Mouse (Mus musculus) neural tube, embryonic 14.5 days (tissue): ENCODE results near the gene Zmym4. TPM values are rescaled to one million over a fixed set of nuclear protein-coding genes. Genes with fewer than 3 reads are reported as not detected.
"Not testable (repeated sequence)": the region's sequence is repeated elsewhere in the genome, so short reads cannot be mapped to it uniquely, and the experiment has no call there.

Source experiments
- ATAC-seq: fragments of 200-750 bp; cut with Nextera tagmentation; 2 replicates; pipeline ENCODE4 v1.8.0; 2017; ENCODE audit warnings: low read depth, mild to moderate bottlenecking, moderate TSS enrichment, moderate library complexity
- H3K27ac ChIP-seq: fragments of 300-500 bp; sonication (generic); 2 replicates; pipeline ENCODE4 v1.5.1; 2014; ENCODE audit warnings: low read depth, mild to moderate bottlenecking, control low read depth, low read length, moderate library complexity, mixed read lengths
- H3K27me3 ChIP-seq: fragments of 300-500 bp; sonication (generic); 2 replicates; pipeline ENCODE4 v1.6.1; 2014; ENCODE audit warnings: low read length; ENCODE audit not compliant: control insufficient read depth, insufficient read depth
- H3K36me3 ChIP-seq: fragments of 300-500 bp; sonication (generic); 2 replicates; pipeline ENCODE4 v1.6.1; 2014; ENCODE audit warnings: low read length, mixed read lengths; ENCODE audit not compliant: control insufficient read depth, insufficient read depth
- H3K4me1 ChIP-seq: fragments of 300-500 bp; sonication (generic); 2 replicates; pipeline ENCODE4 v1.6.1; 2014; ENCODE audit warnings: low read length; ENCODE audit not compliant: control insufficient read depth, insufficient read depth
- H3K4me2 ChIP-seq: fragments of 300-500 bp; sonication (generic); 2 replicates; pipeline ENCODE4 v1.6.1; 2014; ENCODE audit warnings: mild to moderate bottlenecking, low read depth, low read length, control low read depth
- H3K4me3 ChIP-seq: fragments of 300-500 bp; sonication (generic); 2 replicates; pipeline ENCODE4 v1.5.1; 2014; ENCODE audit warnings: low read depth, low read length, control low read depth, mixed read lengths
- H3K9ac ChIP-seq: fragments of 300-500 bp; sonication (generic); replicated peaks from 2 replicates; pipeline ENCODE4 v1.6.1; 2014; ENCODE audit warnings: low read depth, mild to moderate bottlenecking, control low read depth, low read length, mixed read lengths
- H3K9me3 ChIP-seq: fragments of 300-500 bp; sonication (generic); 2 replicates; pipeline ENCODE4 v1.6.1; 2016; ENCODE audit warnings: low read length; ENCODE audit not compliant: control insufficient read depth
- WGBS: fragments of 180-500 bp; shearing (Covaris S2); extraction: QIAGEN DNeasy Blood & Tissue Kit; methylation state at CpG from one replicate; pipeline ENCODE4 v1.1.7; 2014; 5-methylcytosine and 5-hydroxymethylcytosine counted together
- polyA plus RNA-seq: library from polyadenylated mRNA; unstranded; fragments of >200 nt; fragmentation: Nextera tagmentation; extraction: Ambion mirVana; gene quantifications from 2 replicates; pipeline ENCODE4 v1.2.1, GENCODE M21; 2014

The Zmym4 gene
- polyA plus RNA-seq, 1 experiment from 2014 or later: 34.5 TPM

DNA sequence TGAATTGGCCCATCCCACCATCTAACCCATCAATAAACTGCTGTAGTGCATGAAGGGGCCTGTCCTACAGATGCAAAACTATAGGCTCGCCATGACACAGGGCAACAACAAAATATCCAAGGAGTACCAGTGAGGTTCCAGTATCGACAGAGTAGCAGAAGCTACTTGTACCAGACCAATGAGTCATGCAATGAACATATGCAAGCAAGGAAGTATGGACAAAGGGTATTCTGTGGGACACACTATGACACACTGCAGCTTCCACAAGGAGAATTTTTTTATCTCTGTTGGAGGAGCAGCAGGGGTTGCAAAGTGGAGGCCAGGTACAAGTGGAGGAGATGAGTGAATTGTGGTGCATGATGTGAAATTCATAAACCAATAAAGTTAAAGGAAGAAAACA is 9.7 kb downstream of the Zmym4 start:
- 88% methylated on average over 2 of the region's 2 CpGs for WGBS
- H3K4me3 ChIP-seq: no peak overlapping the region
- no peaks in the 10 kb centered on the region for H3K36me3 ChIP-seq
- H3K27me3 ChIP-seq: no peaks in the 10 kb centered on the region
- no peak overlapping the region for H3K27ac ChIP-seq
- ATAC-seq: no peak
- no peaks in the 10 kb centered on the region for H3K9me3 ChIP-seq
- H3K9ac ChIP-seq: no peak overlapping the region
- no peak overlapping the region for H3K4me2 ChIP-seq
- H3K4me1 ChIP-seq: 0 out of 2 replicates have a peak, but pooled peaks cover 3% of the 10 kb centered on the region

DNA sequence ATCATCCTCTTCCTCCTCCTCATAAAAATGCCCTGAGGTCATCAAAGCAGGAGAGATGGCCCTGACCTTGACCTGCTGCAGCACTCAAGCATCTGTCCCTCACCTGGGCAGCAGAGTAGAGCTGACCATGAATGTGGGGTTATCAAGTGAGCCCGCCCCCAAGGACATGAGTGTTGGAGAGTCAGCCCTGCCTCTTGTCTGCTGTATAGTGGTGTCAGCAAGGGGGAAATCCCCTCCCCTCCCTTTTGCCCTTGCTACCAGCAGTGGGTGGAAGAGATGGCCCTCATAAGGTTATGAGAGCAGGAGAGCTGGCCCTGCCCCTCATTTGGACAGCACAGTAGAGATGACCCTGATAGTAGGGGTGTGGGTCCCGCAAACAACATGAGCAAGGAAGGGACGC is 10.5 kb downstream of the Zmym4 start:
- 94% methylated on average over 3 of the region's 3 CpGs for WGBS
- Histone ChIP-seq H3K9me3 (no peaks in the 10 kb centered on the region), H3K27ac (no peak overlapping the region), H3K36me3 (no peaks in the 10 kb centered on the region), H3K4me1 (0 out of 2 replicates have a peak, but pooled peaks cover 3% of the 10 kb centered on the region), H3K27me3 (no peaks in the 10 kb centered on the region), H3K4me3 (no peak overlapping the region), H3K4me2 (no peak overlapping the region), H3K9ac (no peak overlapping the region)
- ATAC-seq: no peak

DNA sequence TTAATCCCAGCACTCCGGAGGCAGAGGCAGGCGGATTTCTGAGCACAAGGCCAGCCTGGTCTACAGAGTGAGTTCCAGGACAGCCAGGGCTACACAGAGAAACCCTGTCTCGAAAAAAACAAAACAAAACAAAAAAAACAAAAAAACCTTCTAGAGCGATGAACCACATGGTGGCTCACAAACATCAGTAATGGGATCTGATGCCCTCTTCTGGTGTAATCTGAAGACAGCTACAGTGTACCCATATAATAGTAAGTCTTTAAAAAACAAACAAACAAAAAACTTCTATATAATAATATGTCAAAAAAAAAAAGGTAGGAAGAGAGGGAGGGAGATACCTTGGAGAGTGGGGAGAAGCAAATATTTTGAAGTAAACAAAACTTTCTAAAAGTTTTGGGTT is 17.1 kb downstream of the Zmym4 start:
- not testable (repeated sequence) for H3K27ac ChIP-seq, H3K36me3 ChIP-seq, H3K9ac ChIP-seq, H3K4me1 ChIP-seq, ATAC-seq, H3K4me2 ChIP-seq, H3K4me3 ChIP-seq, H3K27me3 ChIP-seq, H3K9me3 ChIP-seq
- 91% methylated on average over 4 of the region's 4 CpGs for WGBS

DNA sequence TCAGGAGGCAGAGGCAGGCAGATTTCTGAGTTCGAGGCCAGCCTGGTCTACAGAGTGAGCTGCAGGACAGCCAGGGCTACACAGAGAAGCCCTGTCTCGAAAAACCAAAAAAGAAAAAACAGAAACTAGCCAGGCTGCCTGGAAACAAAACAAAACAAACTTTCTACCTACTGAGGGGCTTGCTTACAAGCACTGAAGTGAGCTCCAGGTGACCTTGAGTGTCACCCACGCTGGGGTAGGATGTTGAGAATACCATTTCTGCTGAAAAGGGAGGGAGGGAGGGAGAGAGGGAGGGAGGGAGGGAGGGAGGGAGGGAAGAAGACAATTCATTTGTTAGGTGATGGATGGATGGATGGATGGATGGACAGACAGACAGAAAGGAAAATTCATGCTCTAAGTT is 24.5 kb downstream of the Zmym4 start:
- 92% methylated on average over 3 of the region's 3 CpGs for WGBS
- ATAC-seq: no peak
- Histone ChIP-seq H3K27me3 (no peaks in the 10 kb centered on the region), H3K9ac (no peak overlapping the region), H3K36me3 (no peaks in the 10 kb centered on the region), H3K9me3 (no peaks in the 10 kb centered on the region), H3K4me3 (no peak overlapping the region), H3K4me2 (no peak overlapping the region), H3K4me1 (no peaks in the 10 kb centered on the region), H3K27ac (no peak overlapping the region)

DNA sequence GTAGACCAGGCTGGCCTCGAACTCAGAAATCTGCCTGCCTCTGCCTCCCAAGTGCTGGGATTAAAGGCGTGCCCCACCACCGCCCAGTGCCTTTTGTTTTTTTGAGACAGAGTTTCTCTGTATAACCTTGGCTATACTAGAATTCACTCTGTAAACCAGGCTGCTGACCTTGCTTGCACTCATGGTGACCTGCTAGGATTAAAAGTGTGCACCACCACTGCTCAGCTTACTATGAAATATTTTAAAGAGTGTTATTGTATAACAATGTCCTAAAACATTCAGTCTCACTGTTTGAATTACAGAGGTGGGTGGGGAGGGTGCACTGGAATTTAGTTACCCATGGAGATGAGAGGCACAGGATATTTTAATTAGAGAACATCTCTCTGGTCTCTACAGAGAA is 25.1 kb downstream of the Zmym4 start:
- H3K9ac ChIP-seq: no peak overlapping the region
- no peak for ATAC-seq
- no peak overlapping the region for H3K27ac ChIP-seq
- H3K27me3 ChIP-seq: no peaks in the 10 kb centered on the region
- H3K36me3 ChIP-seq: no peaks in the 10 kb centered on the region
- no peak overlapping the region for H3K4me3 ChIP-seq
- no peak overlapping the region for H3K4me2 ChIP-seq
- no peaks in the 10 kb centered on the region for H3K4me1 ChIP-seq
- 97% methylated on average over 3 of the region's 3 CpGs for WGBS
- no peaks in the 10 kb centered on the region for H3K9me3 ChIP-seq

DNA sequence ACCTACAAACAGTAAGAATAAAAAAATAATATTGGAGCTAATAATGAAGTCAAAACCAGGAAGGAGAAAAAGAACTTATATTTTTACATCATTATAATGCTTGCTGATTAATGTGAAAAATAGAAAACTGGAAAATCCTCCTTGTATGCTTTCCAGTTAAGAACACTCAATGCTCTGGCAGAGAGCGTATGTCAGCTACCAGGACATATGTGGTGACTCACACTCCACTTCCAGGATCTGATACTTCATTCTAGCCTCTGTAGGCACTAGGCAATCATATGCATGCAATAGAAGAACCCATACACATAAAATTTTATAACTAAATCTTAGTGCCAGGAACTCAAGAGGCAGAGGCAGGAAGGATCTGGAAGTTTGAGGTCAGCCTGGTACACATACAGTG is 40.2 kb downstream of the Zmym4 start:
- WGBS: 100% methylated on average over 1 of the region's 1 CpGs
- Histone ChIP-seq H3K4me3 (no peak overlapping the region), H3K9me3 (no peaks in the 10 kb centered on the region), H3K4me1 (no peaks in the 10 kb centered on the region), H3K27me3 (no peaks in the 10 kb centered on the region), H3K4me2 (no peak overlapping the region), H3K9ac (no peak overlapping the region), H3K27ac (no peak overlapping the region), H3K36me3 (peaks cover 3% of the 10 kb centered on the region; the same call in 1 of the 2 replicates)
- no peak for ATAC-seq

DNA sequence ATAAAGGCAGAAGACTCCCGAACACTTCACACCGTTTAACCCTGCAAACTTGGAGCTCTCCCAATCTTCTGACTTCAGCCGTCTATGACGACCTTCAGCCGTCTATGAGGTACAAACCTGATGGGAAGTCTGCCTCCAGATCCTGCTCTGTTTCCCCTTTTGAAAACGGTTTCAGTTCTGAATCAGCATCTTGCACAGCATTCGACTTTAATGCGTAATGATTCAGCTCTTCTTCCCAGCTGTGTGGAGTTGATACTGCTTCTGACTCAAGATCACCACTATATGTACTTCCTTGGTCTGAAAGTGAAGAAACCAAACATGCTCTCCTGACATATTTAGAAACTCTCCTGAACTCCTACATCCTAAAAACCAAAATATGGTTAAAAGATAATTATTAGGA is 78.1 kb downstream of the Zmym4 start:
- H3K27me3 ChIP-seq: no peaks in the 10 kb centered on the region
- no peak for ATAC-seq
- peaks cover 38% of the 10 kb centered on the region for H3K36me3 ChIP-seq
- no peak overlapping the region for H3K4me2 ChIP-seq
- H3K9me3 ChIP-seq: no peaks in the 10 kb centered on the region
- 94% methylated on average over 8 of the region's 8 CpGs for WGBS
- no peak overlapping the region for H3K27ac ChIP-seq
- H3K4me1 ChIP-seq: no peaks in the 10 kb centered on the region
- H3K9ac ChIP-seq: no peak overlapping the region
- H3K4me3 ChIP-seq: no peak overlapping the region

DNA sequence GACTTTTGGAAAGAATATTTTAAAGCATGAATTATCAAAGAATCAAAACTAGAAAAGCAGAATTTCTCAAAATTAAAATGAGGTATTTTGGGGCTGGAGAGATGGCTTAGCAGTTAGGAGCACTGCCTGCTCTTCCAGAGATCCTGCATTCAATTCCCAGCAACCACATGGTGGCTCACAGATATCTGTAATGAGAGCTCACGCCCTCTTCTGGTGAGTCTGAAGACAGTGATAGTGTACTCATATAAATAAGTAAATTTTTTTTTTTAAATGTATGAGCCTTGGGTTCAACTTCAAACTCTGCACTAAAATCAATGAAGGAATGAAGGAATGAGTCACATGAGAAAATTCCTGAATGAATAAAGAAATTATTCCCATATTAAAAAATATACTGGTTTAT is 82.0 kb downstream of the Zmym4 start:
- ATAC-seq: no peak
- H3K4me2 ChIP-seq: no peak overlapping the region
- peaks cover 25% of the 10 kb centered on the region for H3K36me3 ChIP-seq
- no peak overlapping the region for H3K27ac ChIP-seq
- WGBS: 74% methylated on average over 1 of the region's 1 CpGs
- no peak overlapping the region for H3K9ac ChIP-seq
- no peak overlapping the region for H3K4me3 ChIP-seq
- H3K27me3 ChIP-seq: no peaks in the 10 kb centered on the region
- no peaks in the 10 kb centered on the region for H3K9me3 ChIP-seq
- H3K4me1 ChIP-seq: no peaks in the 10 kb centered on the region

DNA sequence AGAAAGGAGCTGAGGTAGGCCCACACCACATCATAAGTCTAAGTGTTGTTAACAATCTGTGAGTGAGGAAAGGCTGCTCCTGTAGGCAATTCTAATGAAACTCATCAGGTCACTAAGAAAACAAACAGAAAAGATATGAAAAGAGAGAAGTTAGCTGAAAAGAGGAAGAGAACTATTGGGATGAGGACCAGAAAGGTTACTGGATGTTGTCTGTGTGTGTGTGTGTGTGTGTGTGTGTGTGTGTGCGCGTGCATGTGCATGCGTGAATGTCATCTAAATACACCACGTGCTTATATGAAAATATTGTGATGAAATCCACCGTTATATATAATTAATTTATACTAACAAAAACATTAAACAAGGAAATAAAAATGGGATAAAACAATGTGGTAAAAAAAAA is 84.3 kb downstream of the Zmym4 start:
- H3K4me1 ChIP-seq: no peaks in the 10 kb centered on the region
- no peak overlapping the region for H3K4me3 ChIP-seq
- H3K27me3 ChIP-seq: no peaks in the 10 kb centered on the region
- H3K4me2 ChIP-seq: no peak overlapping the region
- no peaks in the 10 kb centered on the region for H3K9me3 ChIP-seq
- peaks cover 25% of the 10 kb centered on the region for H3K36me3 ChIP-seq
- 98% methylated on average over 5 of the region's 5 CpGs for WGBS
- no peak for ATAC-seq
- H3K9ac ChIP-seq: no peak overlapping the region
- no peak overlapping the region for H3K27ac ChIP-seq
